10 mouse cellular contexts compared by ENCODE assay signal in genomic region chr17:66033239-66033638, GRCm38 (mm10).
"Had no signal": no experiment of that assay in that cellular context is flagged by ENCODE, and none has a peak within 500 bp of the region (broad histone marks: within the 10 kb centered on the region; RNA-seq: fewer than 3 reads in every experiment).

No protein-coding gene starts in this region.

- DNase-seq: liver, postnatal 0 days; lung, adult 2 months; lung, postnatal 14 days; lung, postnatal 36 days; retina, postnatal 1 day; right cerebral cortex, postnatal 14 days; spleen, adult 18-20 months; thymus, adult 2 months; thymus, postnatal 25 days; thymus, postnatal 4 days had no signal
